Mouse (Mus musculus) MEL (cell line): ENCODE measurements at regions not wholly inside any gene's neighbourhood (a gene's known extent, or its start where the extent isn't known, plus 50 kb on each side); places are given as distances from the start of the nearest gene placed in this dataset.

Experiments
- CTCF ChIP-seq, 3 experiments: IDR thresholded peaks in 2 of 3; conservative IDR thresholded peaks in 1 of 3; 2 replicates each; pipeline ENCODE4 v1.5.1; 2011 to 2012; ENCODE audit warnings: low read length in 3 of 3, low read depth in 2 of 3, mild to moderate bottlenecking in 2 of 3, improper control_type of control experiment in 1 of 3, inconsistent platforms in 1 of 3, mixed read lengths in 1 of 3, moderate library complexity in 1 of 3; ENCODE audit not compliant: control insufficient read depth in 1 of 3, insufficient read depth in 1 of 3, poor library complexity in 1 of 3, severe bottlenecking in 1 of 3
- POLR2A ChIP-seq, 2 experiments: IDR thresholded peaks; 2 replicates each; pipeline ENCODE4 v1.6.1; 2011 to 2012; ENCODE audit warnings: low read length in 2 of 2, mild to moderate bottlenecking in 2 of 2, control low read depth in 1 of 2, improper control_type of control experiment in 1 of 2, low read depth in 1 of 2, moderate library complexity in 1 of 2; ENCODE audit not compliant: control insufficient read depth in 1 of 2, insufficient read depth in 1 of 2, poor library complexity in 1 of 2
- USF1 ChIP-seq: IDR thresholded peaks from 2 replicates; pipeline ENCODE4 v1.6.1; 2014; ENCODE audit warnings: low read depth, mild to moderate bottlenecking, inconsistent platforms, low read length, improper control_type of control experiment, moderate library complexity
- USF2 ChIP-seq, 2 experiments: IDR thresholded peaks; 2 replicates each; pipeline ENCODE4 v1.6.1; 2011 to 2012; ENCODE audit warnings: improper control_type of control experiment in 2 of 2, low read length in 2 of 2, borderline replicate concordance in 1 of 2, inconsistent platforms in 1 of 2, low read depth in 1 of 2, mild to moderate bottlenecking in 1 of 2; ENCODE audit not compliant: insufficient read depth in 1 of 2
- ZC3H11A ChIP-seq: IDR thresholded peaks from 2 replicates; pipeline ENCODE4 v1.6.1; 2012; ENCODE audit warnings: low read depth, mild to moderate bottlenecking, inconsistent platforms, low read length, improper control_type of control experiment

DNA sequence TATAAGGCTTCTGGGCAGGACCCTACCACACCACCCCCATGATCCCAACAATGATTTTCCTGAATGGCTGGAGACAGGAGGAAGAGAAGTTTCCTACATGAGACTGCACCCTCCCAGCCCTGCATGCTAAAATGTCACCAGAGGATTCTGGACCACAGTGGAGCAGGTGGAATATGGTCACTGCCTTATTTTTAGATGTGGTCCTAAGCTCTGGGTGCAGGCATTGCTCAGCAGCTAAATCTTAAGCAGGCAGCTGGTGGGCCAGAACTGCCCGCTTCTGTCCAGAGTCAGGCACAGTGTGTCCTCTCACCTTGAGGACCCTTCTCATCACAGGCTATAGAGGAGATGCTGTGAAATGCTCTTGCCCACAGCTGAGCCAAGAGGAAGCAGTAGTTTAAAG, 126.6 kb downstream of the Lnpk start:
- TF ChIP-seq USF1 (no peak), USF2 (IDR thresholded peaks at IDR 0.05; ENCODE audit: borderline replicate concordance in 1 of 2, insufficient read depth in 1 of 2, low read depth in 1 of 2, low read length in 2 of 2) (no peak), CTCF (IDR thresholded peaks at IDR 0.05 in 2 of 3, conservative IDR thresholded peaks at IDR 0.05 in 1 of 3; ENCODE audit: control insufficient read depth in 1 of 3, insufficient read depth in 1 of 3, low read depth in 2 of 3, low read length in 3 of 3, poor library complexity in 1 of 3, severe bottlenecking in 1 of 3) (no peak), POLR2A (IDR thresholded peaks at IDR 0.05; ENCODE audit: control insufficient read depth in 1 of 2, insufficient read depth in 1 of 2, low read depth in 1 of 2, low read length in 2 of 2, poor library complexity in 1 of 2) (no peak), ZC3H11A (no peak)
